Mouse (Mus musculus) midbrain, postnatal 0 days (tissue): ENCODE results near the gene Ndufs8. TPM values are rescaled to one million over a fixed set of nuclear protein-coding genes. Genes with fewer than 3 reads are reported as not detected.

Experiments used
- ATAC-seq: fragments of 200-750 bp; cut with Nextera tagmentation; 2 replicates; pipeline ENCODE4 v1.8.0; 2017; ENCODE audit warnings: moderate number of reproducible peaks, mild to moderate bottlenecking, moderate TSS enrichment, moderate library complexity; ENCODE audit not compliant: low FRiP score
- DNase-seq: peaks from one replicate; pipeline ENCODE4 v3.0.0-alpha.2; 2015; ENCODE audit warnings: low spot score
- H3K27ac ChIP-seq: fragments of 300-500 bp; sonication (generic); 2 replicates; pipeline ENCODE4 v1.5.1; 2014; ENCODE audit warnings: low read depth, mild to moderate bottlenecking, low read length, mixed read lengths
- H3K27me3 ChIP-seq: fragments of 300-500 bp; sonication (generic); 2 replicates; pipeline ENCODE4 v1.6.1; 2014; ENCODE audit warnings: low read length, control low read depth, mixed read lengths; ENCODE audit not compliant: insufficient read depth
- H3K36me3 ChIP-seq: fragments of 300-500 bp; sonication (generic); 2 replicates; pipeline ENCODE4 v1.6.1; 2014; ENCODE audit warnings: low read length, control low read depth, mixed read lengths; ENCODE audit not compliant: insufficient read depth
- H3K4me1 ChIP-seq: fragments of 300-500 bp; sonication (generic); 2 replicates; pipeline ENCODE4 v1.6.1; 2014; ENCODE audit warnings: mild to moderate bottlenecking, control low read depth, antibody characterized with exemption, low read length, mixed read lengths; ENCODE audit not compliant: insufficient read depth
- H3K4me2 ChIP-seq: fragments of 300-500 bp; sonication (generic); 2 replicates; pipeline ENCODE4 v1.6.1; 2014; ENCODE audit warnings: low read depth, mild to moderate bottlenecking, low read length, mixed read lengths; ENCODE audit not compliant: poor library complexity, severe bottlenecking
- H3K4me3 ChIP-seq: fragments of 300-500 bp; sonication (generic); 2 replicates; pipeline ENCODE4 v1.5.1; 2014; ENCODE audit warnings: low read depth, mild to moderate bottlenecking, low read length, moderate library complexity
- H3K9ac ChIP-seq: fragments of 300-500 bp; sonication (generic); replicated peaks from 2 replicates; pipeline ENCODE4 v1.6.1; 2014; ENCODE audit warnings: mild to moderate bottlenecking, low read length, moderate library complexity, mixed read lengths; ENCODE audit not compliant: poor library complexity, severe bottlenecking
- H3K9me3 ChIP-seq: fragments of 300-500 bp; sonication (generic); 2 replicates; pipeline ENCODE4 v1.6.1; 2016; ENCODE audit warnings: low read length, control low read depth
- CTCF ChIP-seq: IDR thresholded peaks from 2 replicates; pipeline ENCODE4 v1.5.1; 2016; ENCODE audit warnings: antibody characterized with exemption, mild to moderate bottlenecking
- WGBS: fragments of 180-500 bp; shearing (Covaris S2); extraction: QIAGEN DNeasy Blood & Tissue Kit; methylation state at CpG from one replicate; pipeline ENCODE4 v1.1.7; 2014; 5-methylcytosine and 5-hydroxymethylcytosine counted together
- polyA plus RNA-seq: library from polyadenylated mRNA; unstranded; fragments of >200 nt; fragmentation: Nextera tagmentation; extraction: Ambion mirVana; gene quantifications from 2 replicates; pipeline ENCODE4 v1.2.1, GENCODE M21; 2015
- total RNA-seq: library from RNA; depleted of rRNA; stranded (reverse); fragments of >200 nt; gene quantifications from 2 replicates; pipeline ENCODE4 v1.2.3, GENCODE M21; 2014

Ndufs8 gene
- total and polyA plus RNA-seq, 2 experiments from 2014 or later, result 197 to 292 TPM

GRCm38 (mm10) chr19:3947813-3948212 lies 35.2 kb upstream of the Ndufs8 start:
- WGBS, result 77% methylated on average over 3 of the region's 3 CpGs

GRCm38 (mm10) chr19:3946715-3947114 lies 34.1 kb upstream of the Ndufs8 start:
- Histone ChIP-seq H3K27me3 (no peaks in the 10 kb centered on the region), H3K4me2 (no peak overlapping the region), H3K9ac (no peak overlapping the region), H3K27ac (no peak overlapping the region), H3K9me3 (no peaks in the 10 kb centered on the region), H3K36me3 (no peaks in the 10 kb centered on the region), H3K4me3 (no peak overlapping the region), H3K4me1 (no peaks in the 10 kb centered on the region)
- TF ChIP-seq CTCF, result peak; percentile 95
- peak; percentile 74 for DNase-seq
- ATAC-seq, result peak; percentile 63; the same call in 1 of the 2 replicates
- WGBS, result 17% methylated on average over 2 of the region's 2 CpGs

More at GRCm38 (mm10) chr19:3947813-3948212, 35.2 kb upstream of the Ndufs8 start:
- Histone ChIP-seq H3K4me2 (no peak overlapping the region), H3K27ac (no peak overlapping the region), H3K27me3 (no peaks in the 10 kb centered on the region), H3K9ac (no peak overlapping the region), H3K9me3 (no peaks in the 10 kb centered on the region), H3K36me3 (no peaks in the 10 kb centered on the region), H3K4me3 (no peak overlapping the region), H3K4me1 (no peaks in the 10 kb centered on the region)
- DNase-seq, result no peak
- ATAC-seq, result no peak
- no peak for TF ChIP-seq CTCF

- no peak for ATAC-seq
- no peaks in the 10 kb centered on the region for H3K4me1 ChIP-seq
- H3K36me3 ChIP-seq, result no peaks in the 10 kb centered on the region
These were observed 33.4 kb upstream of the Ndufs8 start for GRCm38 (mm10) chr19:3945872-3946564.

GRCm38 (mm10) chr19:3942986-3943735 lies 30.6 kb upstream of the Ndufs8 start:
- no peak for TF ChIP-seq CTCF
- DNase-seq, result no peak
- H3K36me3 ChIP-seq, result no peaks in the 10 kb centered on the region
- no peak overlapping the region for H3K4me3 ChIP-seq
- H3K27me3 ChIP-seq, result no peaks in the 10 kb centered on the region
- WGBS, result 27% methylated on average over 27 of the region's 27 CpGs
- H3K9ac ChIP-seq, result no peak overlapping the region
- no peak for ATAC-seq
- H3K9me3 ChIP-seq, result no peaks in the 10 kb centered on the region
- no peak overlapping the region for H3K4me2 ChIP-seq
- H3K4me1 ChIP-seq, result no peaks in the 10 kb centered on the region
- H3K27ac ChIP-seq, result no peak overlapping the region

More at GRCm38 (mm10) chr19:3945872-3946564, 33.4 kb upstream of the Ndufs8 start:
- Histone ChIP-seq H3K4me3 (no peak overlapping the region), H3K9ac (no peak overlapping the region), H3K9me3 (no peaks in the 10 kb centered on the region), H3K4me2 (no peak overlapping the region), H3K27me3 (no peaks in the 10 kb centered on the region), H3K27ac (no peak overlapping the region)
- TF ChIP-seq CTCF, result no peak
- WGBS, result 36% methylated on average over 10 of the region's 10 CpGs
- DNase-seq, result no peak

- no peak for TF ChIP-seq CTCF
- no peaks in the 10 kb centered on the region for H3K9me3 ChIP-seq
- ATAC-seq, result no peak
- no peak overlapping the region for H3K9ac ChIP-seq
- H3K36me3 ChIP-seq, result no peaks in the 10 kb centered on the region
- H3K4me1 ChIP-seq, result no peaks in the 10 kb centered on the region
- no peak overlapping the region for H3K27ac ChIP-seq
- no peaks in the 10 kb centered on the region for H3K27me3 ChIP-seq
- WGBS, result 88% methylated on average over 7 of the region's 7 CpGs
- no peak for DNase-seq
- H3K4me3 ChIP-seq, result no peak overlapping the region
- no peak overlapping the region for H3K4me2 ChIP-seq
These were observed 29.7 kb upstream of the Ndufs8 start for GRCm38 (mm10) chr19:3942315-3942714.
